Mouse (Mus musculus) megakaryocyte, adult 5-6 weeks (primary cell): ENCODE results near the gene Naaladl1. TPM values are rescaled to one million over a fixed set of nuclear protein-coding genes. Genes with fewer than 3 reads are reported as not detected.
A peak's percentile ranks its signal among the peaks of the same experiment; 100 is the strongest.
"Not testable (repeated sequence)": the region's sequence is repeated elsewhere in the genome, so short reads cannot be mapped to it uniquely, and the experiment has no call there.

Experiments
- ATAC-seq: 2 replicates; pipeline ENCODE4 v1.8.0; 2016; ENCODE audit warnings: mild to moderate bottlenecking, inconsistent platforms; ENCODE audit not compliant: poor library complexity, severe bottlenecking
- total RNA-seq, 2 experiments: library from RNA; stranded (forward) in 1 of 2; stranded (reverse) in 1 of 2; fragments of 153-499, 151-499 nt in 1 of 2; fragments of 221-1000, 200-1000 nt in 1 of 2; gene quantifications; 2 replicates each; pipeline versions ENCODE4 v1.2.3 to v1.2.4; 2015 to 2017

Gene Naaladl1
- total RNA-seq, 2 experiments from 2014 or later: 0.55 to 1.2 TPM

- peak; percentile 95 for ATAC-seq
These were observed 22.3 kb downstream of the Naaladl1 start, which contains the start of gene Snx15 for GRCm38 (mm10) chr19:6127760-6128341. Gene Snx15, minus strand, starts transcription at chr19:6128304.

GRCm38 (mm10) chr19:6130414-6131128, 25.0 kb downstream of the Naaladl1 start:
- ATAC-seq: not testable (repeated sequence)

GRCm38 (mm10) chr19:6132171-6132827, 26.7 kb downstream of the Naaladl1 start:
- ATAC-seq: no peak

GRCm38 (mm10) chr19:6133197-6133596, 27.6 kb downstream of the Naaladl1 start:
- ATAC-seq: not testable (repeated sequence)

- ATAC-seq: no peak
These were observed 30.8 kb downstream of the Naaladl1 start for GRCm38 (mm10) chr19:6136397-6136796.

GRCm38 (mm10) chr19:6139701-6140100, 34.1 kb downstream of the Naaladl1 start:
- ATAC-seq: no peak

GRCm38 (mm10) chr19:6140374-6140677, 34.7 kb downstream of the Naaladl1 start:
- no peak; the same call in 1 of the 2 replicates for ATAC-seq

- peak; percentile 89 for ATAC-seq
These were observed 35.3 kb downstream of the Naaladl1 start, which contains the start of gene Batf2 for GRCm38 (mm10) chr19:6140678-6141393. Gene Batf2, plus strand, starts transcription at chr19:6140983.

- ATAC-seq: peak; percentile 74
These were observed 35.8 kb downstream of the Naaladl1 start, which contains the start of gene Arl2 for GRCm38 (mm10) chr19:6141394-6141749. Gene Arl2, minus strand, starts transcription at chr19:6141548.

- ATAC-seq: no peak
These were observed 39.3 kb downstream of the Naaladl1 start for GRCm38 (mm10) chr19:6144842-6145241.

- no peak for ATAC-seq
These were observed 49.6 kb downstream of the Naaladl1 start for GRCm38 (mm10) chr19:6155174-6155573.

GRCm38 (mm10) chr19:6156372-6156771, 50.8 kb downstream of the Naaladl1 start:
- no peak for ATAC-seq

GRCm38 (mm10) chr19:6157220-6157619, 51.6 kb downstream of the Naaladl1 start:
- ATAC-seq: peak; percentile 71

GRCm38 (mm10) chr19:6163872-6164547, 58.4 kb downstream of the Naaladl1 start:
- ATAC-seq: no peak

Other genes with a start within 250 kb of the Naaladl1 start
Only the 30 nearest of the 31 such genes appear.
- 21.4 and 21.9 TPM in 2 replicates for gene Frmd8, start 230.5 kb upstream of the Naaladl1 start, total RNA-seq (2015)
- 19.3 and 23.3 TPM in 2 replicates for gene Frmd8, start 230.5 kb upstream of the Naaladl1 start, total RNA-seq (2017)
- 55.6 and 67.9 TPM in 2 replicates for gene Slc25a45, start 228.0 kb upstream of the Naaladl1 start, total RNA-seq (2015)
- 69.1 and 73.5 TPM in 2 replicates for gene Slc25a45, start 228.0 kb upstream of the Naaladl1 start, total RNA-seq (2017)
- gene Tigd3, start 211.6 kb upstream of the Naaladl1 start, total RNA-seq (2015): 0.54 and 0.59 TPM in 2 replicates
- 1.0 and 1.8 TPM in 2 replicates for gene Tigd3, start 211.6 kb upstream of the Naaladl1 start, total RNA-seq (2017)
- gene Dpf2, start 192.8 kb upstream of the Naaladl1 start, total RNA-seq (2015): 52.2 and 52.4 TPM in 2 replicates
- 88.7 and 107 TPM in 2 replicates for gene Dpf2, start 192.8 kb upstream of the Naaladl1 start, total RNA-seq (2017)
- gene Cdc42ep2, start 181.0 kb upstream of the Naaladl1 start, total RNA-seq (2015): 3.0 and 3.4 TPM in 2 replicates
- 1.7 and 1.9 TPM in 2 replicates for gene Cdc42ep2, start 181.0 kb upstream of the Naaladl1 start, total RNA-seq (2017)
- gene Pola2, start 141.6 kb upstream of the Naaladl1 start, total RNA-seq (2015): 36.9 and 37.7 TPM in 2 replicates
- 29.0 and 33.7 TPM in 2 replicates for gene Pola2, start 141.6 kb upstream of the Naaladl1 start, total RNA-seq (2017)
- gene Slc22a20, start 119.6 kb upstream of the Naaladl1 start, total RNA-seq (2015): 0.16 and 0.20 TPM in 2 replicates
- 1.1 and 1.2 TPM in 2 replicates for gene Slc22a20, start 119.6 kb upstream of the Naaladl1 start, total RNA-seq (2017)
- 31.1 and 32.2 TPM in 2 replicates for gene Capn1, start 89.9 kb upstream of the Naaladl1 start, total RNA-seq (2015)
- 53.7 and 54.8 TPM in 2 replicates for gene Capn1, start 89.9 kb upstream of the Naaladl1 start, total RNA-seq (2017)
- gene Syvn1, start 59.2 kb upstream of the Naaladl1 start, total RNA-seq (2015): 16.8 and 17.8 TPM in 2 replicates
- gene Syvn1, start 59.2 kb upstream of the Naaladl1 start, total RNA-seq (2017): 6.3 and 7.2 TPM in 2 replicates
- gene Mrpl49, start 48.0 kb upstream of the Naaladl1 start, total RNA-seq (2015): 28.7 and 35.8 TPM in 2 replicates
- 31.0 and 33.0 TPM in 2 replicates for gene Mrpl49, start 48.0 kb upstream of the Naaladl1 start, total RNA-seq (2017)
- 2,056 and 2,077 TPM in 2 replicates for gene Fau, start 47.9 kb upstream of the Naaladl1 start, total RNA-seq (2015)
- gene Fau, start 47.9 kb upstream of the Naaladl1 start, total RNA-seq (2017): 1,670 and 1,985 TPM in 2 replicates
- 8.9 and 10.0 TPM in 2 replicates for gene Znhit2, start 44.6 kb upstream of the Naaladl1 start, total RNA-seq (2015)
- 10.4 and 11.3 TPM in 2 replicates for gene Znhit2, start 44.6 kb upstream of the Naaladl1 start, total RNA-seq (2017)
- gene Tm7sf2, start 37.4 kb upstream of the Naaladl1 start, total RNA-seq (2015): 4.7 and 8.6 TPM in 2 replicates
- gene Tm7sf2, start 37.4 kb upstream of the Naaladl1 start, total RNA-seq (2017): 4.5 and 4.7 TPM in 2 replicates
- gene Vps51, start 28.6 kb upstream of the Naaladl1 start, total RNA-seq (2015): 49.2 and 58.3 TPM in 2 replicates
- 72.9 and 78.7 TPM in 2 replicates for gene Vps51, start 28.6 kb upstream of the Naaladl1 start, total RNA-seq (2017)
- not detected in 2 replicates for gene Tmem262, start 25.7 kb upstream of the Naaladl1 start, total RNA-seq (2015)
- not detected in 2 replicates for gene Tmem262, start 25.7 kb upstream of the Naaladl1 start, total RNA-seq (2017)
- gene Gm28374, start 23.5 kb upstream of the Naaladl1 start, total RNA-seq (2015): not detected in 2 replicates
- gene Gm28374, start 23.5 kb upstream of the Naaladl1 start, total RNA-seq (2017): 0.33 and 0.51 TPM in 2 replicates
- 15.3 and 15.8 TPM in 2 replicates for gene Zfpl1, start 20.8 kb upstream of the Naaladl1 start, total RNA-seq (2015)
- 29.2 and 33.7 TPM in 2 replicates for gene Zfpl1, start 20.8 kb upstream of the Naaladl1 start, total RNA-seq (2017)
- gene Cdca5, start 20.8 kb upstream of the Naaladl1 start, total RNA-seq (2015): 30.5 and 32.2 TPM in 2 replicates
- gene Cdca5, start 20.8 kb upstream of the Naaladl1 start, total RNA-seq (2017): 24.3 and 26.6 TPM in 2 replicates
- 0.62 and 1.2 TPM in 2 replicates for gene AC131692.1, start 11.4 kb upstream of the Naaladl1 start, total RNA-seq (2015)
- 0.15 TPM in 1 of 2 replicates, not detected in the other for gene AC131692.1, start 11.4 kb upstream of the Naaladl1 start, total RNA-seq (2017)
- gene Sac3d1, start 12.9 kb downstream of the Naaladl1 start, total RNA-seq (2015): 3.4 and 5.7 TPM in 2 replicates
- gene Sac3d1, start 12.9 kb downstream of the Naaladl1 start, total RNA-seq (2017): 3.9 and 4.0 TPM in 2 replicates
- 9.9 and 13.5 TPM in 2 replicates for gene Snx15, start 22.5 kb downstream of the Naaladl1 start, total RNA-seq (2015)
- 5.2 and 6.4 TPM in 2 replicates for gene Snx15, start 22.5 kb downstream of the Naaladl1 start, total RNA-seq (2017)
- gene Batf2, start 35.2 kb downstream of the Naaladl1 start, total RNA-seq (2015): 1.1 and 1.4 TPM in 2 replicates
- 0.48 and 0.49 TPM in 2 replicates for gene Batf2, start 35.2 kb downstream of the Naaladl1 start, total RNA-seq (2017)
- gene Arl2, start 35.8 kb downstream of the Naaladl1 start, total RNA-seq (2015): 9.1 and 10.6 TPM in 2 replicates
- 8.0 and 9.7 TPM in 2 replicates for gene Arl2, start 35.8 kb downstream of the Naaladl1 start, total RNA-seq (2017)
- 0.58 TPM in 1 of 2 replicates, not detected in the other for gene Majin, start 78.6 kb downstream of the Naaladl1 start, total RNA-seq (2015)
- not detected in 2 replicates for gene Majin, start 78.6 kb downstream of the Naaladl1 start, total RNA-seq (2017)
- not detected in 2 replicates for gene Gpha2, start 120.6 kb downstream of the Naaladl1 start, total RNA-seq (2015)
- not detected in 2 replicates for gene Gpha2, start 120.6 kb downstream of the Naaladl1 start, total RNA-seq (2017)
- 5.1 and 5.7 TPM in 2 replicates for gene Ppp2r5b, start 130.1 kb downstream of the Naaladl1 start, total RNA-seq (2015)
- gene Ppp2r5b, start 130.1 kb downstream of the Naaladl1 start, total RNA-seq (2017): 3.5 and 6.7 TPM in 2 replicates
- gene Atg2a, start 135.9 kb downstream of the Naaladl1 start, total RNA-seq (2015): 9.8 and 10.1 TPM in 2 replicates
- 8.5 and 10.3 TPM in 2 replicates for gene Atg2a, start 135.9 kb downstream of the Naaladl1 start, total RNA-seq (2017)
- gene Ehd1, start 170.9 kb downstream of the Naaladl1 start, total RNA-seq (2015): 19.3 and 27.1 TPM in 2 replicates
- gene Ehd1, start 170.9 kb downstream of the Naaladl1 start, total RNA-seq (2017): 24.0 and 34.8 TPM in 2 replicates
- 0.56 and 0.68 TPM in 2 replicates for gene Cdc42bpg, start 200.7 kb downstream of the Naaladl1 start, total RNA-seq (2015)
- gene Cdc42bpg, start 200.7 kb downstream of the Naaladl1 start, total RNA-seq (2017): 0.88 and 1.3 TPM in 2 replicates
- gene Men1, start 229.2 kb downstream of the Naaladl1 start, total RNA-seq (2015): 15.1 and 16.6 TPM in 2 replicates
- gene Men1, start 229.2 kb downstream of the Naaladl1 start, total RNA-seq (2017): 19.2 and 20.7 TPM in 2 replicates